Mouse (Mus musculus) ES-Bruce4 (cell line): ENCODE data around the gene Tigd3.

Experiments
- CTCF ChIP-seq: IDR thresholded peaks from one replicate; pipeline ENCODE4 v1.8.1; 2011; ENCODE audit warnings: low read depth, low read length
- EP300 ChIP-seq: IDR thresholded peaks from 2 replicates; pipeline ENCODE4 v1.6.1; 2011; ENCODE audit warnings: low read depth, low read length; ENCODE audit not compliant: insufficient read depth
- POLR2A ChIP-seq: IDR thresholded peaks from one replicate; pipeline ENCODE4 v1.8.1; 2011; ENCODE audit warnings: low read length; ENCODE audit not compliant: insufficient read depth

GRCm38 (mm10) chr19:5883935-5884334 is 10.0 kb downstream of the Tigd3 start:
- TF ChIP-seq POLR2A (no peak), CTCF (no peak), EP300 (no peak)
